Mouse (Mus musculus): ENCODE results near the gene Nos1ap. TPM values are rescaled to one million over a fixed set of nuclear protein-coding genes. Genes with fewer than 3 reads are reported as not detected.

The Nos1ap gene
- polyA plus RNA-seq, 1 experiment, result 20.0 TPM

GRCm38 (mm10) chr1:170294786-170295570, 294.7 kb downstream of the Nos1ap start:
- no peak for DNase-seq
- Histone ChIP-seq H3K27ac (ENCODE audit: insufficient read depth, low read depth, low read length) (no peak overlapping the region), H3K36me3 (ENCODE audit: control insufficient read depth, insufficient read depth, low read length) (no peaks in the 10 kb centered on the region), H3K27me3 (replicated peaks; ENCODE audit: control insufficient read depth, insufficient read depth, low read length) (no peaks in the 10 kb centered on the region), H3K4me3 (ENCODE audit: insufficient read depth, low read depth, low read length) (no peak overlapping the region), H3K4me1 (ENCODE audit: control insufficient read depth, insufficient read depth, low read length) (peaks cover 5% of the 10 kb centered on the region; the same call in 1 of the 2 replicates)
- no peak for TF ChIP-seq POLR2A (IDR thresholded peaks at IDR 0.05; ENCODE audit: low read depth, low read length)
- no peak for TF ChIP-seq CTCF (conservative IDR thresholded peaks at IDR 0.05; ENCODE audit: insufficient read depth, insufficient read length, low read depth, low read length)
- 84% methylated on average over 15 of the region's 15 CpGs for WGBS

DNA sequence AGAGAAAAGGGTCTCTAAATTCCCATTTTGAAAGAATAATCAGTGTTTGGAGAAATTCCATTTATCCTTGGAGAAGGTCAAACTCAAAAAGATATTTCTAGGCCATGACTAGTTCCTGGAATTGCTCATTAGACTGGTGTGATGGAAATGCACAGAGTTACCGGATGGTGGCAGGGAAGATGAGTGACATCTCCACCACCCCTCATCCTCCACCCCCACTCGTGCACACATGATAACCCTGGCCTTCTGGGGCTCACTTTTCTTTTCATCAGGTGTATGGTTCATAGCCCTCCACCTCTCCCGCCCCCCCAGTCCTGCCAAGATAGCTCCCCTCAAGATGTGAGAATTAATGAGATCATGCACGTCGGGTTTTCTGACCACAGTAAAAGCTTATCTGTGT, 296.4 kb downstream of the Nos1ap start:
- H3K36me3 ChIP-seq (ENCODE audit: control insufficient read depth, insufficient read depth, low read length), result no peaks in the 10 kb centered on the region
- no peak overlapping the region for H3K27ac ChIP-seq (ENCODE audit: insufficient read depth, low read depth, low read length)
- no peak overlapping the region for H3K4me3 ChIP-seq (ENCODE audit: insufficient read depth, low read depth, low read length)
- WGBS, result 83% methylated on average over 5 of the region's 5 CpGs
- no peaks in the 10 kb centered on the region for H3K27me3 ChIP-seq (replicated peaks; ENCODE audit: control insufficient read depth, insufficient read depth, low read length)
- DNase-seq, result no peak
- H3K4me1 ChIP-seq (ENCODE audit: control insufficient read depth, insufficient read depth, low read length), result peaks cover 5% of the 10 kb centered on the region; the same call in 1 of the 2 replicates
- TF ChIP-seq POLR2A (IDR thresholded peaks at IDR 0.05; ENCODE audit: low read depth, low read length) (no peak), CTCF (conservative IDR thresholded peaks at IDR 0.05; ENCODE audit: insufficient read depth, insufficient read length, low read depth, low read length) (no peak)

DNA sequence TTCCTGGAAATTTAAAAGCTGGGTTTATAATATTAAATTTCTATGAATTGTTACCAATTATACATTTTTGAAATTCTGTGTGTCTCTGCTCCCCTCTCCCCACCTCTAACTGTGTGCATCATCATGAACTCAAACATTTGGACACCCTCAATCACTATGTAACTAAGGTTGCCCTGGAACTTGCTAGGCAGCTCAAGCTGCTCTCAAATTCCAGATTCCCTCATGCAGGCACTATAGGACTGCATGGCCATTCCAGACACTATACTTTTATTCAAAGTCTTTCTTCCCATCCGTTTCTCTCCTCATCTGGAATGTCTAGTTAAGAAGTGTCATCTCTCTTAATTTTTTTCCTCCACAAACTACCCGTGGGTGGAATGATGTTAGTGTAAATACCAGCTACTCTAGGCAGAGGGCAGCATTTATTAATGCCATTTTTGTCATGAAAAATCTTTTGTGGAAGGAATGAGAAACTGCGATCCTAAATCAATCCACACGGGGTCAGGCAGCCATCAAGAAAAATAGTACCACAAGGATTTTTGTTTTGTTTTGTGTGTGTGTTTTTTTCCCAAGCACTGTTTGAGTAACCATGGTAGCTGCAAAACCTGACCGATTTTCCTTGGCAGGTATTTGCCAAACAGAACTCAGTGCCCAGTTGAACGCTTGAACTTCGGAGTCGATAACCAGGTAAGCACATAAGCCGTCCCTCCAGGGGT, 297.3 kb downstream of the Nos1ap start:
- H3K4me1 ChIP-seq (ENCODE audit: control insufficient read depth, insufficient read depth, low read length), result peaks cover 5% of the 10 kb centered on the region; the same call in 1 of the 2 replicates
- WGBS, result 18% methylated on average over 9 of the region's 9 CpGs
- TF ChIP-seq POLR2A (IDR thresholded peaks at IDR 0.05; ENCODE audit: low read depth, low read length), result no peak
- peak; percentile 30; the same call in 1 of the 2 replicates for TF ChIP-seq CTCF (conservative IDR thresholded peaks at IDR 0.05; ENCODE audit: insufficient read depth, insufficient read length, low read depth, low read length)
- H3K27me3 ChIP-seq (replicated peaks; ENCODE audit: control insufficient read depth, insufficient read depth, low read length), result no peaks in the 10 kb centered on the region
- H3K4me3 ChIP-seq (ENCODE audit: insufficient read depth, low read depth, low read length), result no peak overlapping the region
- H3K36me3 ChIP-seq (ENCODE audit: control insufficient read depth, insufficient read depth, low read length), result no peaks in the 10 kb centered on the region
- H3K27ac ChIP-seq (ENCODE audit: insufficient read depth, low read depth, low read length), result peak overlapping the region; percentile 0; the same call in 1 of the 2 replicates
- DNase-seq, result peak; percentile 79

- no peak overlapping the region for H3K27ac ChIP-seq (ENCODE audit: insufficient read depth, low read depth, low read length)
- 82% methylated on average over 4 of the region's 4 CpGs for WGBS
- peak; percentile 6 for DNase-seq
- no peaks in the 10 kb centered on the region for H3K4me1 ChIP-seq (ENCODE audit: control insufficient read depth, insufficient read depth, low read length)
- TF ChIP-seq CTCF (conservative IDR thresholded peaks at IDR 0.05; ENCODE audit: insufficient read depth, insufficient read length, low read depth, low read length) (no peak), POLR2A (IDR thresholded peaks at IDR 0.05; ENCODE audit: low read depth, low read length) (no peak)
- H3K36me3 ChIP-seq (ENCODE audit: control insufficient read depth, insufficient read depth, low read length), result no peaks in the 10 kb centered on the region
- no peak overlapping the region for H3K4me3 ChIP-seq (ENCODE audit: insufficient read depth, low read depth, low read length)
- H3K27me3 ChIP-seq (replicated peaks; ENCODE audit: control insufficient read depth, insufficient read depth, low read length), result no peaks in the 10 kb centered on the region
Observed at GRCm38 (mm10) chr1:170282415-170283129, 307.1 kb downstream of the Nos1ap start.

GRCm38 (mm10) chr1:170277016-170277415, 312.6 kb downstream of the Nos1ap start, which contains the start of gene Sh2d1b1:
Gene Sh2d1b1 (plus strand): TSS chr1:170277320.
- WGBS, result 77% methylated on average over 3 of the region's 3 CpGs
- no peaks in the 10 kb centered on the region for H3K36me3 ChIP-seq (ENCODE audit: control insufficient read depth, insufficient read depth, low read length)
- DNase-seq, result peak; percentile 14
- no peak within 1 kb of the TSS for H3K4me3 ChIP-seq (ENCODE audit: insufficient read depth, low read depth, low read length)
- H3K27ac ChIP-seq (ENCODE audit: insufficient read depth, low read depth, low read length), result no peak within 1 kb of the TSS
- no peaks in the 10 kb centered on the region for H3K4me1 ChIP-seq (ENCODE audit: control insufficient read depth, insufficient read depth, low read length)
- H3K27me3 ChIP-seq (replicated peaks; ENCODE audit: control insufficient read depth, insufficient read depth, low read length), result no peaks in the 10 kb centered on the region
- TF ChIP-seq CTCF (conservative IDR thresholded peaks at IDR 0.05; ENCODE audit: insufficient read depth, insufficient read length, low read depth, low read length), result no peak
- TF ChIP-seq POLR2A (IDR thresholded peaks at IDR 0.05; ENCODE audit: low read depth, low read length), result no peak

GRCm38 (mm10) chr1:170273252-170273651, 316.4 kb downstream of the Nos1ap start:
- no peaks in the 10 kb centered on the region for H3K4me1 ChIP-seq (ENCODE audit: control insufficient read depth, insufficient read depth, low read length)
- H3K27me3 ChIP-seq (replicated peaks; ENCODE audit: control insufficient read depth, insufficient read depth, low read length), result no peaks in the 10 kb centered on the region
- no peaks in the 10 kb centered on the region for H3K36me3 ChIP-seq (ENCODE audit: control insufficient read depth, insufficient read depth, low read length)
- H3K4me3 ChIP-seq (ENCODE audit: insufficient read depth, low read depth, low read length), result no peak overlapping the region
- H3K27ac ChIP-seq (ENCODE audit: insufficient read depth, low read depth, low read length), result no peak overlapping the region
- TF ChIP-seq POLR2A (IDR thresholded peaks at IDR 0.05; ENCODE audit: low read depth, low read length) (no peak), CTCF (conservative IDR thresholded peaks at IDR 0.05; ENCODE audit: insufficient read depth, insufficient read length, low read depth, low read length) (no peak)
- no peak for DNase-seq
